Mouse (Mus musculus) lung, embryonic 16.5 days (tissue): ENCODE data around the gene Gm21627. TPM values are rescaled to one million over a fixed set of nuclear protein-coding genes. Genes with fewer than 3 reads are reported as not detected.
"Not testable (repeated sequence)": the region's sequence is repeated elsewhere in the genome, so short reads cannot be mapped to it uniquely, and the experiment has no call there.

Source experiments
- ATAC-seq: fragments of 200-750 bp; cut with Nextera tagmentation; 2 replicates; pipeline ENCODE4 v1.8.0; 2017; ENCODE audit warnings: low read depth, mild to moderate bottlenecking, moderate library complexity
- H3K27ac ChIP-seq: fragments of 300-500 bp; sonication (generic); 2 replicates; pipeline ENCODE4 v1.5.1; 2014; ENCODE audit warnings: mild to moderate bottlenecking, control low read depth, low read length
- H3K27me3 ChIP-seq: fragments of 300-500 bp; sonication (generic); 2 replicates; pipeline ENCODE4 v1.6.1; 2014; ENCODE audit warnings: low read depth, low read length, mixed read lengths; ENCODE audit not compliant: control insufficient read depth, insufficient read depth
- H3K36me3 ChIP-seq: fragments of 300-500 bp; sonication (generic); 2 replicates; pipeline ENCODE4 v1.6.1; 2014; ENCODE audit warnings: low read length; ENCODE audit not compliant: control insufficient read depth, insufficient read depth
- H3K4me1 ChIP-seq: fragments of 300-500 bp; sonication (generic); replicated peaks from 2 replicates; pipeline ENCODE4 v1.6.1; 2014; ENCODE audit warnings: low read length, mixed read lengths; ENCODE audit not compliant: control insufficient read depth, insufficient read depth
- H3K4me2 ChIP-seq: fragments of 300-500 bp; sonication (generic); 2 replicates; pipeline ENCODE4 v1.6.1; 2014; ENCODE audit warnings: low read depth, low read length, control low read depth
- H3K4me3 ChIP-seq: fragments of 300-500 bp; sonication (generic); 2 replicates; pipeline ENCODE4 v1.5.1; 2014; ENCODE audit warnings: mild to moderate bottlenecking, low read length, control low read depth
- H3K9ac ChIP-seq: fragments of 300-500 bp; sonication (generic); 2 replicates; pipeline ENCODE4 v1.6.1; 2014; ENCODE audit warnings: low read length, control low read depth
- H3K9me3 ChIP-seq: fragments of 300-500 bp; sonication (generic); 2 replicates; pipeline ENCODE4 v1.6.1; 2016; ENCODE audit warnings: low read length; ENCODE audit not compliant: control insufficient read depth
- WGBS: fragments of 180-500 bp; shearing (Covaris S2); extraction: QIAGEN DNeasy Blood & Tissue Kit; methylation state at CpG from one replicate; pipeline ENCODE4 v1.1.7; 2014; 5-methylcytosine and 5-hydroxymethylcytosine counted together
- polyA plus RNA-seq: library from polyadenylated mRNA; unstranded; fragments of >200 nt; fragmentation: Nextera tagmentation; extraction: Ambion mirVana; gene quantifications from 2 replicates; pipeline ENCODE4 v1.2.1, GENCODE M21; 2015

The Gm21627 gene
- polyA plus RNA-seq: not detected in 2 replicates

GRCm38 (mm10) chrY:63228127-63228526, at the start of gene Gm21627:
Gm21627 (plus strand) TSS chrY:63228427.
- not testable (repeated sequence) for H3K9ac ChIP-seq, H3K9me3 ChIP-seq, H3K36me3 ChIP-seq, ATAC-seq, H3K27me3 ChIP-seq, H3K4me2 ChIP-seq, H3K4me1 ChIP-seq, H3K4me3 ChIP-seq, H3K27ac ChIP-seq
- no CpG with 5 or more reads among the region's 6 CpGs for WGBS
